7 mouse cellular contexts compared by ENCODE assay signal in the genomic region with DNA sequence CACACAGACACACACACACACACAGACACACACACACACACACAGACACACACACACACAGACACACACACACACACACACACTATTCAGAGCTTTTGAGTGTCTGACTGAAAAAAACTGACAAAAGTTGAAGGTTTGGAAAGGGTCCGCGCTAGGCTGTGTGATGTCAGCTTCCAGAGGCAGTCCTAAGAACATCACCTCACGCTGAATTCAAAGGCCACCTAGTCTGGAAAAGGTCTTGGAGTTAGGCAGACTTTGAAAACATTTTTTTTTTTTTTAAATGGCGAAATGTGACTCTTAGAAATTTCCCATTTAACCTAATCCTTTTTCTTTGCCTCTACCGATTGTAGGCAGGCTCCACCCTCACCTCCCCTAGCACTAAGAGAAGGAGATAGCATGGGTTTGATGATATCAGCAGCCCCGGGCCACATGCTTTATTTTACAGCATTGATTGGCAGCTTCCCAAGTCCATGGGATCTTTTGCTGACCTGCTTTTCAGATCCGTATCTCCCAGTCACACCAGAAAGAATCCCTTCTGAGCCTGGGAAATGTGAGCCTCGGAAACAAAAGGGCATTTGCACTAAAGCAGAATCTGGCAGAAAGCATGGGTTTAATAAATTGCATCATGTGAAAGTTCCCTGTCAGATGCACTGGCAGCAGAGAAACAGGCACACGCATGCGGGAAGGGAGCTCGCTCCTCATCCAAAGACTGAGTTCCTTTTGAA.
DNase-seq lines count a peak whose midpoint lies in the region; ATAC-seq and TF ChIP-seq lines count a peak whose summit lies in the region.

No protein-coding gene starts in this region.

- no peaks in the 10 kb centered on the region for H3K27me3 ChIP-seq in forebrain, embryonic 11.5 days (ENCODE audit: control insufficient read depth, insufficient read depth, low read length)
- no peaks in the 10 kb centered on the region for H3K27me3 ChIP-seq in hindbrain, embryonic 16.5 days (replicated peaks; ENCODE audit: control insufficient read depth, insufficient read depth, low read length)
- H3K27me3 ChIP-seq in midbrain, embryonic 11.5 days (ENCODE audit: control insufficient read depth, insufficient read depth, low read length): no peaks in the 10 kb centered on the region

- H3K36me3 ChIP-seq in forebrain, embryonic 11.5 days (ENCODE audit: control insufficient read depth, insufficient read depth, low read length): no peaks in the 10 kb centered on the region
- H3K36me3 ChIP-seq in hindbrain, embryonic 16.5 days (ENCODE audit: control insufficient read depth, insufficient read depth, low read length): no peaks in the 10 kb centered on the region
- H3K36me3 ChIP-seq in midbrain, embryonic 11.5 days (ENCODE audit: control insufficient read depth, insufficient read depth, low read length): no peaks in the 10 kb centered on the region

- no peak for TF ChIP-seq CTCF in brain, embryonic 14.5 days (IDR thresholded peaks at IDR 0.05; ENCODE audit: borderline replicate concordance, extremely low read depth, insufficient read depth, insufficient read length)

- DNase-seq in Muller cell, postnatal 12 days (ENCODE audit: inconsistent ontology term): peak; percentile 85
- DNase-seq in brain, embryonic 14.5 days (ENCODE audit: low read depth): peak; percentile 87
- no peak for DNase-seq in forebrain, embryonic 11.5 days (ENCODE audit: low spot score)
- peak; percentile 13 to 21 for DNase-seq in layer of hippocampus, postnatal 25 days (ENCODE audit: extremely low spot score in 1 of 2, low spot score in 1 of 2)
- peak; percentile 93 for DNase-seq in midbrain, embryonic 11.5 days (ENCODE audit: low spot score, missing footprints)
- DNase-seq in thymus, postnatal 10 days (ENCODE audit: low spot score in 2 of 2): peak; percentile 28 to 29

- no peaks in the 10 kb centered on the region for H3K9me3 ChIP-seq in forebrain, embryonic 11.5 days (ENCODE audit: control insufficient read depth, low read length)
- H3K9me3 ChIP-seq in hindbrain, embryonic 16.5 days (ENCODE audit: control insufficient read depth, low read length): no peaks in the 10 kb centered on the region
- H3K9me3 ChIP-seq in midbrain, embryonic 11.5 days (ENCODE audit: control insufficient read depth, low read length): no peaks in the 10 kb centered on the region

- ATAC-seq in forebrain, embryonic 11.5 days (replicated peaks; ENCODE audit: low FRiP score): peak; percentile 37
- no peak; the same call in 1 of the 2 replicates for ATAC-seq in hindbrain, embryonic 16.5 days
- ATAC-seq in midbrain, embryonic 11.5 days (ENCODE audit: low FRiP score): no peak; the same call in 1 of the 2 replicates

- WGBS in forebrain, embryonic 11.5 days: 19% methylated on average over 11 of the region's 11 CpGs
- WGBS in hindbrain, embryonic 16.5 days: 10% methylated on average over 11 of the region's 11 CpGs
- 19% methylated on average over 11 of the region's 11 CpGs for WGBS in midbrain, embryonic 11.5 days

- peaks cover 17% of the 10 kb centered on the region for H3K4me1 ChIP-seq in forebrain, embryonic 11.5 days (replicated peaks; ENCODE audit: control insufficient read depth, insufficient read depth, low read length)
- peaks cover 27% of the 10 kb centered on the region for H3K4me1 ChIP-seq in hindbrain, embryonic 16.5 days (ENCODE audit: control insufficient read depth, insufficient read depth, low read depth, low read length)
- H3K4me1 ChIP-seq in midbrain, embryonic 11.5 days (ENCODE audit: control insufficient read depth, insufficient read depth, low read length): peaks cover 31% of the 10 kb centered on the region

- H3K4me2 ChIP-seq in forebrain, embryonic 11.5 days (ENCODE audit: low read depth, low read length, severe bottlenecking): peak overlapping the region; percentile 38; the same call in 1 of the 2 replicates
- peak overlapping the region; percentile 68 for H3K4me2 ChIP-seq in hindbrain, embryonic 16.5 days (ENCODE audit: low read length)
- H3K4me2 ChIP-seq in midbrain, embryonic 11.5 days: peak overlapping the region; percentile 1

- H3K27ac ChIP-seq in forebrain, embryonic 11.5 days (ENCODE audit: low read depth, low read length): peak overlapping the region; percentile 91
- peak overlapping the region; percentile 95 for H3K27ac ChIP-seq in hindbrain, embryonic 16.5 days (ENCODE audit: low read depth, low read length)
- H3K27ac ChIP-seq in midbrain, embryonic 11.5 days (ENCODE audit: low read depth, low read length): peak overlapping the region; percentile 88

- no peak for TF ChIP-seq POLR2A in brain, embryonic 14.5 days (IDR thresholded peaks at IDR 0.05; ENCODE audit: borderline replicate concordance, extremely low read depth, insufficient read depth, insufficient read length, poor library complexity, severe bottlenecking)

- no peak overlapping the region for H3K4me3 ChIP-seq in forebrain, embryonic 11.5 days (ENCODE audit: low read depth, low read length)
- peak overlapping the region; percentile 0; the same call in 1 of the 2 replicates for H3K4me3 ChIP-seq in hindbrain, embryonic 16.5 days (ENCODE audit: low read length)
- H3K4me3 ChIP-seq in midbrain, embryonic 11.5 days (ENCODE audit: low read depth, low read length): no peak overlapping the region

- peak overlapping the region; percentile 35 for H3K9ac ChIP-seq in forebrain, embryonic 11.5 days (ENCODE audit: low read length)
- peak overlapping the region; percentile 35 for H3K9ac ChIP-seq in hindbrain, embryonic 16.5 days (ENCODE audit: low read depth, low read length)
- H3K9ac ChIP-seq in midbrain, embryonic 11.5 days (ENCODE audit: low read length): no peak overlapping the region; the same call in 1 of the 2 replicates

Comparison
In these comparisons a context has a peak if more than half of its experiments do, and no peak if none do; other contexts are left out.
1. H3K4me2 ChIP-seq: peak in every context shown above with its lines; median percentile 68 in hindbrain, embryonic 16.5 days; 38 in forebrain, embryonic 11.5 days; 1 in midbrain, embryonic 11.5 days.